Mouse (Mus musculus) kidney, embryonic 15.5 days (tissue): ENCODE results near the gene Akap7. TPM values are rescaled to one million over a fixed set of nuclear protein-coding genes. Genes with fewer than 3 reads are reported as not detected.
"Not testable (repeated sequence)": the region's sequence is repeated elsewhere in the genome, so short reads cannot be mapped to it uniquely, and the experiment has no call there.

Source experiments
- ATAC-seq: fragments of 200-750 bp; cut with Nextera tagmentation; replicated peaks from 2 replicates; pipeline ENCODE4 v1.8.0; 2017; ENCODE audit warnings: moderate TSS enrichment; ENCODE audit not compliant: low FRiP score
- H3K27ac ChIP-seq: fragments of 300-500 bp; sonication (generic); 2 replicates; pipeline ENCODE4 v1.5.1; 2015; ENCODE audit warnings: mild to moderate bottlenecking, inconsistent platforms
- H3K27me3 ChIP-seq: fragments of 300-500 bp; sonication (generic); 2 replicates; pipeline ENCODE4 v1.6.1; 2015; ENCODE audit warnings: inconsistent platforms
- H3K36me3 ChIP-seq: fragments of 300-500 bp; sonication (generic); 2 replicates; pipeline ENCODE4 v1.6.1; 2015; ENCODE audit warnings: inconsistent platforms
- H3K4me1 ChIP-seq: fragments of 300-500 bp; sonication (generic); 2 replicates; pipeline ENCODE4 v1.6.1; 2015; ENCODE audit warnings: inconsistent platforms
- H3K4me2 ChIP-seq: fragments of 300-500 bp; sonication (generic); 2 replicates; pipeline ENCODE4 v1.6.1; 2015; ENCODE audit warnings: moderate library complexity, mild to moderate bottlenecking, inconsistent platforms
- H3K4me3 ChIP-seq: fragments of 300-500 bp; sonication (generic); replicated peaks from 2 replicates; pipeline ENCODE4 v1.5.1; 2015; ENCODE audit warnings: mild to moderate bottlenecking, inconsistent platforms
- H3K9ac ChIP-seq: fragments of 300-500 bp; sonication (generic); 2 replicates; pipeline ENCODE4 v1.6.1; 2015; ENCODE audit warnings: mild to moderate bottlenecking, inconsistent platforms
- H3K9me3 ChIP-seq: fragments of 300-500 bp; sonication (generic); replicated peaks from 2 replicates; pipeline ENCODE4 v1.6.1; 2016; ENCODE audit warnings: inconsistent platforms
- WGBS: fragments of 180-500 bp; shearing (Covaris S2); methylation state at CpG from one replicate; pipeline ENCODE4 v1.1.7; 2015; ENCODE audit warnings: mixed read lengths; 5-methylcytosine and 5-hydroxymethylcytosine counted together
- polyA plus RNA-seq: library from polyadenylated mRNA; unstranded; fragments of >200 nt; fragmentation: Nextera tagmentation; extraction: Ambion mirVana; gene quantifications from 2 replicates; pipeline ENCODE4 v1.2.1, GENCODE M21; 2015

Gene Akap7
- polyA plus RNA-seq, 1 experiment from 2014 or later = 26.7 TPM

DNA sequence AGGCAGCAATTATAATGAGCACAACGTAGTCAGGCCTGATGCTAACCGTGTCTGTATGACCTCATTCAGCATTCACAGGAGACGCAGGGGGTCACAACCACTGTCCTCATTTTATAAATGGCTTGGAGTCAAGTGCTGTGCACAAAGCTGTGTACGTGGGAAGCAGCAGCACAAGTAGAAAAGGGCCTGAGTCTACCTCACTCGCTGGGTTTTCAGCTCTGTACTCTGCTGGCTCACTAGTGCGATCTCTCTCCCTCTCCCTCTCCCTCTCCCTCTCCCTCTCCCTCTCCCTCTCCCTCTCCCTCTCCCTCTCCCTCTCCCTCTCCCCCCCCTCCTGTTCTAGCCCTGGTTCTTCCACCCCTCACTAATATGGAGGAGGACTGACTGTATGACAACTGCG, 99.1 kb downstream of the Akap7 start:
- Histone ChIP-seq H3K9ac (no peak overlapping the region), H3K36me3 (no peaks in the 10 kb centered on the region), H3K4me3 (no peak overlapping the region), H3K27ac (no peak overlapping the region), H3K4me2 (no peak overlapping the region), H3K9me3 (no peaks in the 10 kb centered on the region), H3K27me3 (no peaks in the 10 kb centered on the region), H3K4me1 (0 out of 2 replicates have a peak, but pooled peaks cover 6% of the 10 kb centered on the region)
- 61% methylated on average over 7 of the region's 7 CpGs for WGBS
- ATAC-seq = no peak

DNA sequence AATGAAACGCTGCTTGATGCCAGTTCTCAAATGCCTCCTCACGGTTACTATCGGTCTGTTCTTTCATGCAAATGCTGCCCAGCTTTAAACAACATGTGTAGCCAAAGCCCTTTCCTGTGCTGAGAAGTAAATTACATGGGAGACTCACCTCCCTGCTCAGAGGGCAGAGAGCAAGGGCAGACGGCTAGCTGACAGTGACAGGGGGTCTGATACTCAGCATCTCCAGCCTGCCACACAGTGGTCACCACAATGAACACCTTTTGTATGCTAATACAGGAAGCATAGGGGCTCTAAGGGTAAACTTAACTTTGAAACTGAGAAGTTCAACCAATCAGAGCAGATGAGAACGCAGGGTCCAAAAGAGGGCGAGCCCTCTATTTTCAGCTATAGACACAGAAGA, 99.8 kb downstream of the Akap7 start:
- ATAC-seq = peak; percentile 71; the same call in 1 of the 2 replicates
- 0 out of 2 replicates have a peak, but pooled peaks cover 6% of the 10 kb centered on the region for H3K4me1 ChIP-seq
- 38% methylated on average over 6 of the region's 6 CpGs for WGBS
- H3K9me3 ChIP-seq = no peaks in the 10 kb centered on the region
- no peaks in the 10 kb centered on the region for H3K27me3 ChIP-seq
- no peak overlapping the region for H3K4me2 ChIP-seq
- no peak overlapping the region for H3K4me3 ChIP-seq
- no peaks in the 10 kb centered on the region for H3K36me3 ChIP-seq
- no peak overlapping the region for H3K9ac ChIP-seq
- H3K27ac ChIP-seq = no peak overlapping the region

DNA sequence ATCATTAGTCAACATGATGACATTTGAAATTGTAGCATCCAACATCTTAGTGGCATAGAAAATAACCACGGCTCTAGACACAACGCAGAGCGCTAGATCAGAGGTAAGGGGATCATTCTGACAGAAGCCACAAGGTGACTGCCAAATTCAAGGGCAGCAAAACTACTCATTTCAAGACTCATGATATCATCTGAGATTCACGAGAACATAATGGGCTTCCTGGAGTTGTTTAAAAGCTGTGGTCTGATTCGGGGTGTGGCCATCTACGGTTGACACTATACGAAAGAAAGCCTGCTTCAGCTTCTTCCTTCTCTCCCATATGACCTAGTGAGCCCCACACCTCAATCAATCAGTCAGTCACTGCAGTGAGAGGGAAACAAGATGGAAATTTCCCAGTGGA, 107.0 kb downstream of the Akap7 start:
- H3K9ac ChIP-seq = no peak overlapping the region
- WGBS = 78% methylated on average over 7 of the region's 7 CpGs
- peak overlapping the region; percentile 80 for H3K4me2 ChIP-seq
- H3K4me1 ChIP-seq = peaks cover 21% of the 10 kb centered on the region; the same call in 1 of the 2 replicates
- no peak overlapping the region for H3K4me3 ChIP-seq
- H3K36me3 ChIP-seq = no peaks in the 10 kb centered on the region
- H3K27me3 ChIP-seq = peaks cover 6% of the 10 kb centered on the region; the same call in 1 of the 2 replicates
- no peak for ATAC-seq
- no peaks in the 10 kb centered on the region for H3K9me3 ChIP-seq
- H3K27ac ChIP-seq = no peak overlapping the region

DNA sequence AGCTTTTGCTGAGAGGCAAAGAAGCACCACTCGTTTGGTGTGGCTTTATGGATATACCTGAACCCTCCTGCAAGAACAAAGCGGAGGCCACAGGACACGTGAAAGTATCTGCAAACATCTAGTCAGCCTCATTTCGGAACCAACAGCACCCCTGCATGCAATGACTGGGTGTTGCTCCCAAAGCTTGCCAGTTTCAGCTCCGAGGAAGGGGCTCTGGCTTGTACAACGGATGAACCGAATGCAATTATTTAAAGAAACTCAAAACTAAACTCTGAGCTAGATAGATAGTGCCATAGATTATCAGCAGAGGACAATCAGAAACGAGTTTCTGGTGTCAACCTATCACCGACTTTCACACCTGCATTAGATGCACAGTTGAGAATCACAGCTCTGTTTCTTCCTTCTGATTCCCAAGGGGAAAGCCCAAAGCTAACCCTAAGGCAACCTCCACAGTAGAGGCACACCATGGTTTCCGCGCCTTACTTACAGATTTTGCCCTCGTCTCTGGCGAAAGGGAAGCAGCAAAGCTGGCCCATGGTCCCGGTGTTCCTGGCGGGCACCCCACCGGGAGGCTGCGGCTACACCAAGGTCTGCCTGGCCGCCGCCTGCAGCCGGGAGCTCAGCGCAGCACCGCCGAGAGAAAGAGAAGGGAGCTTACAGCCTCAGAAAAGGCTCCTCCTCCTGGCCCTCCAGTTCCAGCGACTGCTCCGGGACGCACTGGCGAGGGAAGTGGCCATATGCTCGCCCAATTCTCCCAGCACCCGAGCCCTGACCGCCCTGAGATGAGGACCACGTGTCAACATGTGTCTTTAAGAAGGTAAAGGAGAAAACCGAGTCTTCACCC, 107.9 kb downstream of the Akap7 start:
- Histone ChIP-seq H3K4me1 (peaks cover 21% of the 10 kb centered on the region; the same call in 1 of the 2 replicates), H3K4me3 (peak overlapping the region; percentile 44), H3K9ac (peak overlapping the region; percentile 54), H3K4me2 (peak overlapping the region; percentile 80), H3K36me3 (no peaks in the 10 kb centered on the region), H3K27me3 (peaks cover 6% of the 10 kb centered on the region; the same call in 1 of the 2 replicates), H3K27ac (no peak overlapping the region), H3K9me3 (no peaks in the 10 kb centered on the region)
- WGBS = 15% methylated on average over 32 of the region's 32 CpGs
- ATAC-seq = peak; percentile 85

DNA sequence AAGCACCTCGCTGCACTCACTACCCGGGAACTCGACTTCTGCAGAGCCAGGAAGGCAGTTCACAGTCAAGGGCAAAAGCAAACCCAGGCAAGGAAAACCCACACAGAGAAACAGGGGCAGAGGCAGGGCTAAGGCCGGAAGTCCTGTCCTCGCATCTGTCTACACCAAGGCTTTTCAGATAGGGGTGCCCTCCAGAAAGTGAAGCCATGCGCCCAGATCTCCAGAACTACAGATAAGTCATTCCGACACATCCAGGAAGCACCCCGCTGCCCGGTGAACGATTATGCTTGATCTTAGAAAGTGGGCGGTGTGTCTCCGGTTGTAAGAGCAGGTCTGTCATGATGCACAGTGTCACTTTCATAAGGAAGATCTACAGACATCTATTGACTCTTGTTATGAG, 109.1 kb downstream of the Akap7 start:
- peaks cover 6% of the 10 kb centered on the region; the same call in 1 of the 2 replicates for H3K27me3 ChIP-seq
- H3K4me1 ChIP-seq = peaks cover 21% of the 10 kb centered on the region; the same call in 1 of the 2 replicates
- peak overlapping the region; percentile 28; the same call in 1 of the 2 replicates for H3K4me2 ChIP-seq
- no peak overlapping the region for H3K4me3 ChIP-seq
- 81% methylated on average over 12 of the region's 12 CpGs for WGBS
- no peak for ATAC-seq
- H3K27ac ChIP-seq = no peak overlapping the region
- no peak overlapping the region for H3K9ac ChIP-seq
- no peaks in the 10 kb centered on the region for H3K9me3 ChIP-seq
- no peaks in the 10 kb centered on the region for H3K36me3 ChIP-seq

DNA sequence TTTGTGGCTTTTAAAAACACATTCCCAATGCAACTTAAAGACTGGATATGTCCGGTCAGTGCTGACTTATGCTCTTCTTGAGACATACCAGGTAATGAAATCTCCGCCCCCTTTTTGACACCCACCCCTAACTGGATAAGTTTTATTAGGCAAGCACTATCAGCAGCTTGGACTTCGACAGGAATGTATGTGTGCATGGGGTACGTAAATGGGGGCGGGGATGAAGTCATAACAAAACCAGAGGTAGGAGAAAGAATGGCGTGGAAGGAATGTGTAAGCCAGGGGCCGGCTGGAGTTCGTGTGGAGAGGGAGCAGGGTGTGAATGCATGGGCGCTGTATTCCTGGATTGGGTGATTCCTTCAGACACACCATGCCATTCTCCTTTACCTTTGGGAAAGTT, 109.6 kb downstream of the Akap7 start:
- no peak overlapping the region for H3K9ac ChIP-seq
- WGBS = 70% methylated on average over 9 of the region's 9 CpGs
- H3K4me3 ChIP-seq = no peak overlapping the region
- no peak overlapping the region for H3K27ac ChIP-seq
- H3K36me3 ChIP-seq = no peaks in the 10 kb centered on the region
- no peak overlapping the region for H3K4me2 ChIP-seq
- peaks cover 6% of the 10 kb centered on the region; the same call in 1 of the 2 replicates for H3K27me3 ChIP-seq
- peaks cover 21% of the 10 kb centered on the region; the same call in 1 of the 2 replicates for H3K4me1 ChIP-seq
- H3K9me3 ChIP-seq = no peaks in the 10 kb centered on the region
- ATAC-seq = no peak; the same call in 1 of the 2 replicates

DNA sequence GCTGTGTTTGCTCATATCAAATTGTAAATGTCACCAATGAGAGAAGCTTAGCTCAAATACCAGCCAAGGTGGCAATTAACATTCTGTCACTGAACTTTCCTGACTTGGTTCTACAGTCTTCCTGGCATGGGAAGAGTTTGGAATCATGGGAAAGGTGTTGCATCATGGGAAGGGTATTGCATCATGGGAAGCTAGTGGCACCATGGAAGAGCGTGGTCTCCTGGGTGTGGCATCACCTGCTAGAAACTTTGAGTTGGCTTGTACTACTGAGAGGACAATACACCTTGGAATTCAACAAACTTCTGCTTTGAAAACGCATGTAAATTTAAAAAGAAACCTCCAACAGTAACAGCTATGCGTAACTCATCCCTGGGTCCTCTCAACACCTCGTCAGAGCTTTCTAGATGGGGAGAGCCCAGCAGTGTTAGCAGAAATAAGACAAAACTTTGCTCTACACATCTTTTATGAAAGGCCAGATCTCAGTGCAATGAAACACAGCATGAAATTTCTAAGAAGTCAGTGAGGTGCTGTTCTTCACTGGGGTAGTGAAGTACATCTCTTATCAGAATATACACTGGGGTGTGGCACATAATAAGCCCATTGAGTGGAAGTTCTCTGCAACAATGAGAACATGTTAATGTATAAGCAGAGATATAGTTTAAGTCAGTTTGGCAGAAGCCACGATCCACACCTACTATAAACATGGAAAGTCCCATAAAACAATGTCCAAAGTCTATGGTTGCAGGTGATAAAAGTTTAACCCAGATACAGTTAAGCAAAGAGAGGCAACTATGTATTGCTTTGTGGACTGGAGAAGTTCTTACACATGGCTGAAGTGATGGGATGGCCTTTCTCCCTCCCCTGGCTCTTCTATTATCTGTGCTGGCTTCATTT, 115.2 kb downstream of the Akap7 start:
- Histone ChIP-seq H3K9ac (no peak overlapping the region), H3K36me3 (no peaks in the 10 kb centered on the region), H3K9me3 (no peaks in the 10 kb centered on the region), H3K4me1 (peaks cover 8% of the 10 kb centered on the region; the same call in 1 of the 2 replicates), H3K27ac (no peak overlapping the region), H3K4me2 (no peak overlapping the region), H3K27me3 (no peaks in the 10 kb centered on the region), H3K4me3 (no peak overlapping the region)
- no peak for ATAC-seq
- WGBS = 84% methylated on average over 5 of the region's 5 CpGs

DNA sequence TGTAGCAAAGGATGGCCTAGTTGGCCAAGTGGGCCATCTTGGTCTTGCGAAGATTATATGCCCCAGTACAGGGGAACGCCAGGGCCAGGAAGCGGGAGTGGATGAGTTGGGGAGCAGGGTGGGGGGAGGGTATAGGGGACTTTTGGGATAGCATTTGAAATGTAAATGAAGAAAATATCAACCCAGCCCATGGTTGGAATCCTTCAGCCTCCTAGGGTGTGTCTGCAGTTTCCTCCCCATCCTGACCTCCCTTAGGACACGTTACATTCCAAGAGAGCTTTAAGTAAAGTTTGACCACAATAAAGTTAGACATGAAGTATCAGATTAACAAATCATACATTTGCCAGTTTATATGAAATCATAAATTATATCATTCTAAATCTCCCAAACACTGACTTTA, 116.5 kb downstream of the Akap7 start:
- WGBS = 89% methylated on average over 4 of the region's 4 CpGs
- Histone ChIP-seq H3K4me1 (0 out of 2 replicates have a peak, but pooled peaks cover 2% of the 10 kb centered on the region), H3K36me3 (no peaks in the 10 kb centered on the region), H3K9ac (no peak overlapping the region), H3K4me2 (no peak overlapping the region), H3K4me3 (no peak overlapping the region), H3K9me3 (no peaks in the 10 kb centered on the region), H3K27me3 (no peaks in the 10 kb centered on the region), H3K27ac (no peak overlapping the region)
- no peak for ATAC-seq

DNA sequence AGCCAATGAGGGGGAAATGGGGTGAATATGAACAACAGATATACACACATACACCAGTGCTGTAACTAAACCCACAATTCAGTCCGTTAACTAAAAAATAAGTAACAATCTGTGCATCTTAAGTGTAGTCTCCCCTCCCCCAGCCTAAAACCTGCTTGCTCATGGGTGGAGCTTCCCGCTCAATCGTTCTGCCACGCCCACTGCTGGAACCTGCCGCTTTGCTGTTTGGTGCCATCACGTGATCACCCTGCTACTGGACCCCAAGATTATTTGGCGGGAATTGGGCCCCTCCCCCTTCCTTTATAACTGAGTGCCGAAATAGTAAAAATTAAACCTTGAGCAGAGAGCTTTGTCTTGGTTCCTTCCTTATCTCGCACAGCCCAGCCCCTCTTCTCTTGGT, 121.4 kb downstream of the Akap7 start:
- H3K27ac ChIP-seq, H3K9me3 ChIP-seq, H3K9ac ChIP-seq, H3K4me1 ChIP-seq, H3K4me3 ChIP-seq, ATAC-seq, H3K4me2 ChIP-seq, H3K27me3 ChIP-seq, H3K36me3 ChIP-seq: not testable (repeated sequence)
- 54% methylated on average over 9 of the region's 9 CpGs for WGBS

DNA sequence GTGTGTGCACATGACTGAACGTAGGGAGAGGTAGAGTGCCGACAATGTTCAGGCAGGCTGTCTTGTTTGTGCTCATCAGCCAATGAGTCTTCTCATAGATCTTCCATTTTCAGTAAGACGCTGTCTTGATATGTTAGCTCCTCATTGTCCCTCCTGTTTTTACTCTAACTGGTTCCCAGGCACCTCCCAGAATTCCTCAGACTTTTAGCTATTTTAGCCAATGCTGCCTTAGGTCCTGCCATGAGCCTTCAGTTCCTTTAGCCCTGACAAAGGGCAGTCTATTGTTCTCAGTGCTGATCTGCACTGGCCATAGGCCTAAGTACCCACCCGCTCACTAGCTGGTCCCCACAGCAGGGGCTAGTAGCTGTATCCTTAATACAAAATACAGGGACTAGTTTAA, 122.0 kb downstream of the Akap7 start:
- Histone ChIP-seq H3K4me1 (no peaks in the 10 kb centered on the region), H3K27me3 (no peaks in the 10 kb centered on the region), H3K9ac (no peak overlapping the region), H3K9me3 (no peaks in the 10 kb centered on the region), H3K36me3 (no peaks in the 10 kb centered on the region), H3K4me2 (no peak overlapping the region), H3K4me3 (no peak overlapping the region), H3K27ac (no peak overlapping the region)
- ATAC-seq = no peak
- WGBS = 90% methylated on average over 4 of the region's 4 CpGs

DNA sequence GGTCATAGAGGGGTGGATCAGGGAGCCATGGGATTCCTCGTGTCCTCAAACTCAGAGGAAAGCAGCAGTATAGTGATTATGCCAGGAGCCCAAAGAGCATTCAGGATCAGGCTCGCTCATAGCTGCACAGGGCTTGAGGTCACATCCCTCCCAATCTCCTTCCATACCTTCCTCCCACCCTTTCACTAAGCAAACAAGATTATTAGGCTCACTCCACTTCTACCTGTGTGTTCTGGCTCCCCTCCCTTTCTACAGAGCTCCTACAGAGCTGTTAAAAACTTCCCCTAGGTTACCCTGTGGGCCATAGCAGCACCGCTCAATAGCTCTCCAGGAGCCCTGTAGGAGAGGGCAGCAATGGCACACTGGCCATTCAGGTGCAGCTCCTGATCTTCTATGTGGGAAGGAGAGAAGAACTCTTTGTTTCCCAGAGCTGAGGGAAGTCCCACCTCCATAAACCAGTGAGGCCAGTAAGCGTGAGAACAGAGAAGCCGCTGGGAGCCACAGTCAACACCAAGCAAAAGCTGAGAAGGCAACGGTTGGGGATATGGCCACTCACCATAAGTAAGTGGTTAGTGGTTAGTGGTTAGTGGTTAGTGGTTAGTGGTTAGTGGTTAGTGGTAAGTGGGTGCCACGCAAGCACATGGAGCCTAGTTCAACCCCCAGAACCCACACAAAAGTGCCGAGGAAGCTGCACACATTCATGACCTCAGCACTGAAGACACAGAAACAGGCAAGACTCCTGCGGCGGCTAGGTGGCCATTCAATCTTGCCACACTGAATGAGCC, 122.7 kb downstream of the Akap7 start:
- no peaks in the 10 kb centered on the region for H3K9me3 ChIP-seq
- no peaks in the 10 kb centered on the region for H3K27me3 ChIP-seq
- no peak overlapping the region for H3K9ac ChIP-seq
- H3K4me1 ChIP-seq = no peaks in the 10 kb centered on the region
- H3K4me3 ChIP-seq = no peak overlapping the region
- no peak for ATAC-seq
- no peak overlapping the region for H3K4me2 ChIP-seq
- H3K36me3 ChIP-seq = no peaks in the 10 kb centered on the region
- no peak overlapping the region for H3K27ac ChIP-seq
- WGBS = 84% methylated on average over 10 of the region's 10 CpGs
